Mouse (Mus musculus): ENCODE data around the gene Ctnnbl1.

DNA sequence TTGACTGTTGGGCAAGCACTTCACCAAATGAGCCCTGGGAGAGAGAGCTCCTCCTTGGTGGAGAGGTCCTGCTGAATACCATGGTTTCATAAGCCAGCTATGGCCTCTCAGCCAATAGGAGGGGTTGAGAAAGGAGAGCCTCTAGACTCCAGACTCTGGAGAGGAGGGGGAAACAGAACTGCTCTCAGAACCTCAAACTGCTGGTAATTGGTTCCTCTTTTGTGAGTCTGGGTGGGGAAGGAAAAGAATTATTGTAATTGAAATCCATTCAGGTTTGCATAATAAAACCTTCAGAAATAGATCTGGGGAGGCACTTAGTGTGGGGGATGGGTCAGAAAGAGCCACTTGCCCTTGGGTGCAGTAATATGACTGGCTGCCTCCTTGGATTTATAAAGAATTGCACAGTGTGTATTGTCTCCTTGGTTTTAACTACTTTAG lies 103.5 kb downstream of the Ctnnbl1 start:
- TF ChIP-seq CTCF (IDR thresholded peaks at IDR 0.05; ENCODE audit: insufficient read depth, low read length): no peak
- no peak for TF ChIP-seq POLR2A (IDR thresholded peaks at IDR 0.05; ENCODE audit: borderline replicate concordance, extremely low read depth, low read depth, low read length)

Measured in lung, adult 2 months (tissue).